Mouse (Mus musculus) neural tube, embryonic 12.5 days (tissue): ENCODE results near the gene Ccnd1. TPM values are rescaled to one million over a fixed set of nuclear protein-coding genes. Genes with fewer than 3 reads are reported as not detected.

Source experiments
- ATAC-seq: fragments of 200-750 bp; cut with Nextera tagmentation; 2 replicates; pipeline ENCODE4 v1.8.0; 2017; ENCODE audit warnings: low read depth, mild to moderate bottlenecking, moderate TSS enrichment, moderate library complexity; ENCODE audit not compliant: low FRiP score
- H3K27ac ChIP-seq: fragments of 300-500 bp; sonication (generic); 2 replicates; pipeline ENCODE4 v1.5.1; 2016
- H3K27me3 ChIP-seq: fragments of 300-500 bp; sonication (generic); replicated peaks from 2 replicates; pipeline ENCODE4 v1.6.1; 2016; ENCODE audit warnings: mild to moderate bottlenecking
- H3K36me3 ChIP-seq: fragments of 300-500 bp; sonication (generic); 2 replicates; pipeline ENCODE4 v1.6.1; 2016; ENCODE audit warnings: mild to moderate bottlenecking
- H3K4me1 ChIP-seq: fragments of 300-500 bp; sonication (generic); 2 replicates; pipeline ENCODE4 v1.6.1; 2016
- H3K4me2 ChIP-seq: fragments of 300-500 bp; sonication (generic); replicated peaks from 2 replicates; pipeline ENCODE4 v1.6.1; 2016; ENCODE audit warnings: mild to moderate bottlenecking
- H3K4me3 ChIP-seq: fragments of 300-500 bp; sonication (generic); 2 replicates; pipeline ENCODE4 v1.5.1; 2016
- H3K9ac ChIP-seq: fragments of 300-500 bp; sonication (generic); 2 replicates; pipeline ENCODE4 v1.6.1; 2016; ENCODE audit warnings: mild to moderate bottlenecking
- H3K9me3 ChIP-seq: fragments of 300-500 bp; sonication (generic); 2 replicates; pipeline ENCODE4 v1.6.1; 2016; ENCODE audit warnings: mild to moderate bottlenecking
- whole genome bisulfite sequencing: fragments of 180-500 bp; shearing (Covaris S2); methylation state at CpG from one replicate; pipeline ENCODE4 v1.1.7; 2016; 5-methylcytosine and 5-hydroxymethylcytosine counted together
- polyA plus RNA-seq: library from polyadenylated mRNA; unstranded; fragments of >200 nt; fragmentation: Nextera tagmentation; extraction: Ambion mirVana; gene quantifications from 2 replicates; pipeline ENCODE4 v1.2.1, GENCODE M21; 2016

Ccnd1 gene
- polyA plus RNA-seq, 1 experiment from 2014 or later = 140 TPM

- H3K9me3 ChIP-seq = no peaks in the 10 kb centered on the region
- H3K4me1 ChIP-seq = peaks cover 41% of the 10 kb centered on the region
- ATAC-seq = no peak
- 84% methylated on average over 4 of the region's 4 CpGs for WGBS
- peaks cover 37% of the 10 kb centered on the region for H3K36me3 ChIP-seq
- peak overlapping the region; percentile 80; the same call in 1 of the 2 replicates for H3K4me2 ChIP-seq
- peaks cover 11% of the 10 kb centered on the region; the same call in 1 of the 2 replicates for H3K27me3 ChIP-seq
- H3K9ac ChIP-seq = no peak overlapping the region
- no peak overlapping the region for H3K4me3 ChIP-seq
- H3K27ac ChIP-seq = no peak overlapping the region
These were observed 3.3 kb downstream of the Ccnd1 start for GRCm38 (mm10) chr7:144936311-144936880.

- Histone ChIP-seq H3K4me1 (peaks cover 35% of the 10 kb centered on the region), H3K4me2 (no peak overlapping the region), H3K4me3 (no peak overlapping the region), H3K36me3 (peaks cover 37% of the 10 kb centered on the region), H3K27me3 (peaks cover 9% of the 10 kb centered on the region; the same call in 1 of the 2 replicates), H3K9me3 (no peaks in the 10 kb centered on the region), H3K27ac (no peak overlapping the region), H3K9ac (no peak overlapping the region)
- WGBS = 60% methylated on average over 5 of the region's 5 CpGs
- no peak for ATAC-seq
These were observed 4.2 kb downstream of the Ccnd1 start for GRCm38 (mm10) chr7:144935563-144935962.

GRCm38 (mm10) chr7:144934901-144935300, 4.8 kb downstream of the Ccnd1 start:
- no peak overlapping the region for H3K27ac ChIP-seq
- H3K27me3 ChIP-seq = peaks cover 8% of the 10 kb centered on the region; the same call in 1 of the 2 replicates
- ATAC-seq = no peak

GRCm38 (mm10) chr7:144933796-144934195, 5.9 kb downstream of the Ccnd1 start:
- Histone ChIP-seq H3K4me3 (no peak overlapping the region), H3K4me2 (no peak overlapping the region), H3K27ac (no peak overlapping the region), H3K36me3 (peaks cover 37% of the 10 kb centered on the region), H3K27me3 (0 out of 2 replicates have a peak, but pooled peaks cover under 1% of the 10 kb centered on the region), H3K9ac (0 out of 2 replicates have a peak overlapping the region, but pooled peaks have one; percentile 17), H3K9me3 (no peaks in the 10 kb centered on the region), H3K4me1 (peaks cover 28% of the 10 kb centered on the region)
- no peak for ATAC-seq
- 92% methylated on average over 8 of the region's 8 CpGs for WGBS

More at GRCm38 (mm10) chr7:144934901-144935300, 4.8 kb downstream of the Ccnd1 start:
- Histone ChIP-seq H3K4me1 (peaks cover 33% of the 10 kb centered on the region), H3K9me3 (no peaks in the 10 kb centered on the region), H3K4me2 (no peak overlapping the region), H3K9ac (no peak overlapping the region), H3K36me3 (peaks cover 37% of the 10 kb centered on the region), H3K4me3 (no peak overlapping the region)
- 54% methylated on average over 5 of the region's 5 CpGs for WGBS

- Histone ChIP-seq H3K36me3 (peaks cover 37% of the 10 kb centered on the region), H3K9me3 (no peaks in the 10 kb centered on the region), H3K27me3 (no peaks in the 10 kb centered on the region), H3K27ac (no peak overlapping the region), H3K4me1 (peaks cover 28% of the 10 kb centered on the region), H3K9ac (no peak overlapping the region), H3K4me2 (no peak overlapping the region), H3K4me3 (no peak overlapping the region)
- no peak for ATAC-seq
- WGBS = 91% methylated on average over 3 of the region's 3 CpGs
These were observed 6.4 kb downstream of the Ccnd1 start for GRCm38 (mm10) chr7:144933336-144933735.

- Histone ChIP-seq H3K9me3 (no peaks in the 10 kb centered on the region), H3K36me3 (peaks cover 39% of the 10 kb centered on the region), H3K4me2 (no peak overlapping the region), H3K27ac (no peak overlapping the region), H3K9ac (peak overlapping the region; percentile 21; the same call in 1 of the 2 replicates), H3K27me3 (no peaks in the 10 kb centered on the region), H3K4me1 (peaks cover 25% of the 10 kb centered on the region), H3K4me3 (no peak overlapping the region)
- no peak for ATAC-seq
- 79% methylated on average over 18 of the region's 18 CpGs for WGBS
These were observed 7.3 kb downstream of the Ccnd1 start for GRCm38 (mm10) chr7:144932389-144932937.

GRCm38 (mm10) chr7:144931778-144932177, 7.9 kb downstream of the Ccnd1 start:
- Histone ChIP-seq H3K4me1 (peaks cover 20% of the 10 kb centered on the region), H3K4me2 (no peak overlapping the region), H3K4me3 (no peak overlapping the region), H3K27ac (no peak overlapping the region), H3K9me3 (no peaks in the 10 kb centered on the region), H3K36me3 (peaks cover 40% of the 10 kb centered on the region), H3K27me3 (no peaks in the 10 kb centered on the region), H3K9ac (no peak overlapping the region)
- WGBS = 21% methylated on average over 3 of the region's 3 CpGs
- no peak for ATAC-seq

GRCm38 (mm10) chr7:144929931-144930330, 9.8 kb downstream of the Ccnd1 start:
- H3K4me2 ChIP-seq = no peak overlapping the region
- 59% methylated on average over 5 of the region's 5 CpGs for WGBS
- ATAC-seq = no peak
- no peak overlapping the region for H3K9ac ChIP-seq
- H3K4me3 ChIP-seq = no peak overlapping the region
- H3K36me3 ChIP-seq = peaks cover 32% of the 10 kb centered on the region
- H3K4me1 ChIP-seq = peaks cover 8% of the 10 kb centered on the region; the same call in 1 of the 2 replicates
- H3K27me3 ChIP-seq = no peaks in the 10 kb centered on the region
- no peak overlapping the region for H3K27ac ChIP-seq
- no peaks in the 10 kb centered on the region for H3K9me3 ChIP-seq

- Histone ChIP-seq H3K9ac (no peak overlapping the region), H3K27ac (no peak overlapping the region), H3K4me2 (no peak overlapping the region), H3K27me3 (no peaks in the 10 kb centered on the region), H3K9me3 (no peaks in the 10 kb centered on the region), H3K4me3 (no peak overlapping the region), H3K4me1 (peaks cover 8% of the 10 kb centered on the region; the same call in 1 of the 2 replicates), H3K36me3 (peaks cover 31% of the 10 kb centered on the region)
- 86% methylated on average over 8 of the region's 8 CpGs for WGBS
- no peak for ATAC-seq
These were observed 10.2 kb downstream of the Ccnd1 start for GRCm38 (mm10) chr7:144929506-144929905.

- WGBS = 84% methylated on average over 6 of the region's 6 CpGs
- Histone ChIP-seq H3K36me3 (peaks cover 29% of the 10 kb centered on the region), H3K27me3 (no peaks in the 10 kb centered on the region), H3K9me3 (no peaks in the 10 kb centered on the region), H3K27ac (no peak overlapping the region), H3K4me3 (no peak overlapping the region), H3K4me2 (no peak overlapping the region), H3K9ac (no peak overlapping the region), H3K4me1 (peaks cover 8% of the 10 kb centered on the region; the same call in 1 of the 2 replicates)
- ATAC-seq = no peak
These were observed 10.9 kb downstream of the Ccnd1 start for GRCm38 (mm10) chr7:144928889-144929210.

GRCm38 (mm10) chr7:144928009-144928888, 11.5 kb downstream of the Ccnd1 start:
- no peak overlapping the region for H3K27ac ChIP-seq
- ATAC-seq = no peak

GRCm38 (mm10) chr7:144927591-144927990, 12.1 kb downstream of the Ccnd1 start:
- Histone ChIP-seq H3K36me3 (peaks cover 20% of the 10 kb centered on the region), H3K27ac (no peak overlapping the region)
- WGBS = 87% methylated on average over 2 of the region's 2 CpGs

More at GRCm38 (mm10) chr7:144928009-144928888, 11.5 kb downstream of the Ccnd1 start:
- Histone ChIP-seq H3K9ac (no peak overlapping the region), H3K4me2 (no peak overlapping the region), H3K9me3 (no peaks in the 10 kb centered on the region), H3K4me3 (no peak overlapping the region), H3K4me1 (peaks cover 8% of the 10 kb centered on the region; the same call in 1 of the 2 replicates), H3K27me3 (no peaks in the 10 kb centered on the region), H3K36me3 (peaks cover 27% of the 10 kb centered on the region)
- WGBS = 86% methylated on average over 4 of the region's 4 CpGs

More at GRCm38 (mm10) chr7:144927591-144927990, 12.1 kb downstream of the Ccnd1 start:
- Histone ChIP-seq H3K27me3 (no peaks in the 10 kb centered on the region), H3K4me2 (no peak overlapping the region), H3K9me3 (no peaks in the 10 kb centered on the region), H3K9ac (no peak overlapping the region), H3K4me3 (no peak overlapping the region), H3K4me1 (peaks cover 8% of the 10 kb centered on the region; the same call in 1 of the 2 replicates)
- no peak for ATAC-seq
